ENCODE assay signal across 10 mouse cellular contexts in genomic region chr5:114371331-114371730, GRCm38 (mm10). TPM values are rescaled to one million over a fixed set of nuclear protein-coding genes. Genes with fewer than 3 reads are reported as not detected.
DNase-seq lines count a peak whose midpoint lies in the region; ATAC-seq and TF ChIP-seq lines count a peak whose summit lies in the region.
"Had no signal": no experiment of that assay in that cellular context is flagged by ENCODE, and none has a peak within 500 bp of the region (broad histone marks: within the 10 kb centered on the region; RNA-seq: fewer than 3 reads in every experiment).

No protein-coding gene starts in this region.

- H3K9me3 ChIP-seq in embryonic facial prominence, embryonic 10.5 days = no peaks in the 10 kb centered on the region
- H3K9me3 ChIP-seq in midbrain, postnatal 0 days (ENCODE audit: low read length) = no peaks in the 10 kb centered on the region
- H3K9me3 ChIP-seq: neural tube, embryonic 12.5 days had no signal

- H3K4me3 ChIP-seq in embryonic facial prominence, embryonic 10.5 days = peak overlapping the region; percentile 33; the same call in 1 of the 2 replicates
- no peak overlapping the region for H3K4me3 ChIP-seq in midbrain, postnatal 0 days (ENCODE audit: low read depth, low read length)
- H3K4me3 ChIP-seq: neural tube, embryonic 12.5 days had no signal

- H3K4me2 ChIP-seq in midbrain, postnatal 0 days (ENCODE audit: low read depth, low read length, poor library complexity, severe bottlenecking) = no peak overlapping the region

- no peaks in the 10 kb centered on the region for H3K27me3 ChIP-seq in embryonic facial prominence, embryonic 10.5 days (replicated peaks; ENCODE audit: low read depth, poor library complexity, severe bottlenecking)
- H3K27me3 ChIP-seq in midbrain, postnatal 0 days (ENCODE audit: insufficient read depth, low read length) = no peaks in the 10 kb centered on the region
- H3K27me3 ChIP-seq: neural tube, embryonic 12.5 days had no signal

- peak overlapping the region; percentile 86 for H3K27ac ChIP-seq in embryonic facial prominence, embryonic 10.5 days (replicated peaks)
- H3K27ac ChIP-seq in midbrain, postnatal 0 days (ENCODE audit: low read depth, low read length) = no peak overlapping the region
- H3K27ac ChIP-seq: neural tube, embryonic 12.5 days had no signal

- H3K4me1 ChIP-seq in embryonic facial prominence, embryonic 10.5 days = peaks cover 62% of the 10 kb centered on the region
- H3K4me1 ChIP-seq in midbrain, postnatal 0 days (ENCODE audit: insufficient read depth, low read length) = no peaks in the 10 kb centered on the region

- TF ChIP-seq CTCF in midbrain, postnatal 0 days (IDR thresholded peaks at IDR 0.05) = no peak

- H3K36me3 ChIP-seq in embryonic facial prominence, embryonic 10.5 days (replicated peaks) = peaks cover 100% of the 10 kb centered on the region
- peaks cover 74% of the 10 kb centered on the region for H3K36me3 ChIP-seq in midbrain, postnatal 0 days (ENCODE audit: insufficient read depth, low read length)

- 70% methylated on average over 3 of the region's 3 CpGs for WGBS in embryonic facial prominence, embryonic 10.5 days
- 79% methylated on average over 3 of the region's 3 CpGs for WGBS in midbrain, postnatal 0 days

- H3K9ac ChIP-seq in midbrain, postnatal 0 days (replicated peaks; ENCODE audit: low read length, poor library complexity, severe bottlenecking) = no peak overlapping the region

- DNase-seq in kidney, adult 9 months = peak; percentile 14
- DNase-seq in kidney, postnatal 14 days = no peak
- no peak for DNase-seq in embryonic facial prominence, embryonic 10.5 days (ENCODE audit: low spot score)
- DNase-seq in kidney, postnatal 4 days = peak; percentile 48 to 53
- DNase-seq in midbrain, postnatal 0 days (ENCODE audit: low spot score) = no peak
- DNase-seq in B cell, adult 2 months = no peak
- DNase-seq in gastrocnemius, postnatal 36 days = no peak
- DNase-seq: cerebellum, postnatal 14 days had no signal

- intact Hi-C loops in gastrocnemius, postnatal 36 days (cut with DNase I) = no loop called here

- peak; percentile 60 for ATAC-seq in megakaryocyte progenitor cell, adult 5-6 weeks (replicated peaks; ENCODE audit: poor library complexity)
- ATAC-seq in midbrain, postnatal 0 days (ENCODE audit: low FRiP score) = no peak

RNA-seq across cellular contexts. Expression of gene Kctd10, which starts 9.0 kb away (rescaled TPM):
- polyA plus RNA-seq in embryonic facial prominence, embryonic 10.5 days (2016; fragmentation: Nextera tagmentation; extraction: Ambion mirVana) = 112 and 116 TPM in 2 replicates
- 17.8 and 19.8 TPM in 2 replicates for total RNA-seq in megakaryocyte progenitor cell, adult 5-6 weeks (2015)
- 35.8 and 38.6 TPM in 2 replicates for total RNA-seq in megakaryocyte progenitor cell, adult 5-6 weeks (2017)
- 49.7 and 65.1 TPM in 2 replicates for total RNA-seq in midbrain, postnatal 0 days (2014; rRNA removed)
- 51.8 and 54.5 TPM in 2 replicates for polyA plus RNA-seq in midbrain, postnatal 0 days (2015; fragmentation: Nextera tagmentation; extraction: Ambion mirVana)
- 10 to 100 TPM; 14.1 to 16.6 TPM for total RNA-seq in gastrocnemius, postnatal 36 days (2021)

RNA-seq across cellular contexts. Expression of gene Ube3b, which starts 9.1 kb away (rescaled TPM):
- polyA plus RNA-seq in embryonic facial prominence, embryonic 10.5 days (2016; fragmentation: Nextera tagmentation; extraction: Ambion mirVana) = 54.3 and 54.8 TPM in 2 replicates
- 26.5 and 26.6 TPM in 2 replicates for total RNA-seq in megakaryocyte progenitor cell, adult 5-6 weeks (2015)
- 16.7 and 18.5 TPM in 2 replicates for total RNA-seq in megakaryocyte progenitor cell, adult 5-6 weeks (2017)
- total RNA-seq in midbrain, postnatal 0 days (2014; rRNA removed) = 47.3 and 58.3 TPM in 2 replicates
- polyA plus RNA-seq in midbrain, postnatal 0 days (2015; fragmentation: Nextera tagmentation; extraction: Ambion mirVana) = 26.8 and 26.9 TPM in 2 replicates
- 100 to 1,000 TPM; 107 to 118 TPM for total RNA-seq in gastrocnemius, postnatal 36 days (2021)

Comparison
In these comparisons a context has a peak if more than half of its experiments do, and no peak if none do; other contexts are left out.
1. DNase-seq: peak in kidney, adult 9 months (single experiment) and kidney, postnatal 4 days (2 of 2); none in kidney, postnatal 14 days (single experiment), embryonic facial prominence, embryonic 10.5 days (single experiment), midbrain, postnatal 0 days (single experiment), B cell, adult 2 months (0 of 2) and gastrocnemius, postnatal 36 days (0 of 2).